Mouse (Mus musculus): ENCODE data around the gene Larp6. TPM values are rescaled to one million over a fixed set of nuclear protein-coding genes. Genes with fewer than 3 reads are reported as not detected.

The Larp6 gene
- total RNA-seq, 2 experiments from 2014 or later = 32.2 to 34.1 TPM

- intact Hi-C loops (cut with DNase I) = no loop called here
- no peak for DNase-seq (ENCODE audit: extremely low spot score in 1 of 2, low spot score in 2 of 2)
These were observed 3.1 kb upstream of the Larp6 start for GRCm38 (mm10) chr9:60709721-60710120.

GRCm38 (mm10) chr9:60712011-60712410 is 778 bp upstream of the Larp6 start:
- intact Hi-C loops (cut with DNase I) = no loop called here
- no peak for DNase-seq (ENCODE audit: extremely low spot score in 1 of 2, low spot score in 2 of 2)

GRCm38 (mm10) chr9:60713616-60714015 is 827 bp downstream of the Larp6 start:
- no peak for DNase-seq (ENCODE audit: extremely low spot score in 1 of 2, low spot score in 2 of 2)
- intact Hi-C loops (cut with DNase I) = no loop called here

- intact Hi-C loops (cut with DNase I) = no loop called here
- DNase-seq (ENCODE audit: extremely low spot score in 1 of 2, low spot score in 2 of 2) = peak in 1 of 2 experiments; percentile 39
These were observed 1.4 kb downstream of the Larp6 start for GRCm38 (mm10) chr9:60714191-60714590.

- peak in 1 of 2 experiments; percentile 53 for DNase-seq (ENCODE audit: extremely low spot score in 1 of 2, low spot score in 2 of 2)
- intact Hi-C loops (cut with DNase I) = no loop called here
These were observed 2.5 kb downstream of the Larp6 start for GRCm38 (mm10) chr9:60715271-60715670.

GRCm38 (mm10) chr9:60715828-60716227 is 3.0 kb downstream of the Larp6 start:
- intact Hi-C loops (cut with DNase I) = no loop called here
- DNase-seq (ENCODE audit: extremely low spot score in 1 of 2, low spot score in 2 of 2) = peak in 1 of 2 experiments; percentile 29

- intact Hi-C loops (cut with DNase I) = no loop called here
- peak; percentile 29 to 52 for DNase-seq (ENCODE audit: extremely low spot score in 1 of 2, low spot score in 2 of 2)
These were observed 5.5 kb downstream of the Larp6 start for GRCm38 (mm10) chr9:60718284-60718683.

GRCm38 (mm10) chr9:60719687-60720086 is 6.9 kb downstream of the Larp6 start:
- peak in 1 of 2 experiments; percentile 9 for DNase-seq (ENCODE audit: extremely low spot score in 1 of 2, low spot score in 2 of 2)
- intact Hi-C loops (cut with DNase I) = no loop called here

- peak in 1 of 2 experiments; percentile 8 for DNase-seq (ENCODE audit: extremely low spot score in 1 of 2, low spot score in 2 of 2)
- intact Hi-C loops (cut with DNase I) = no loop called here
These were observed 12.2 kb downstream of the Larp6 start for GRCm38 (mm10) chr9:60724968-60725367.

GRCm38 (mm10) chr9:60734321-60734720 is 21.5 kb downstream of the Larp6 start:
- DNase-seq (ENCODE audit: extremely low spot score in 1 of 2, low spot score in 2 of 2) = no peak
- intact Hi-C loops (cut with DNase I) = no loop called here

- intact Hi-C loops (cut with DNase I) = no loop called here
- DNase-seq (ENCODE audit: extremely low spot score in 1 of 2, low spot score in 2 of 2) = no peak
These were observed 26.3 kb downstream of the Larp6 start for GRCm38 (mm10) chr9:60739126-60739525.

GRCm38 (mm10) chr9:60741436-60741835 is 28.6 kb downstream of the Larp6 start:
- intact Hi-C loops (cut with DNase I) = loop anchor here (10.0 kb wide), 2 partner anchors 137 to 497 kb away; no protein-coding TSS in a partner anchor
- no peak for DNase-seq (ENCODE audit: extremely low spot score in 1 of 2, low spot score in 2 of 2)

- peak in 1 of 2 experiments; percentile 57 for DNase-seq (ENCODE audit: extremely low spot score in 1 of 2, low spot score in 2 of 2)
- intact Hi-C loops (cut with DNase I) = loop anchor here (10.0 kb wide), 2 partner anchors 138 to 498 kb away; no protein-coding TSS in a partner anchor
These were observed 29.7 kb downstream of the Larp6 start for GRCm38 (mm10) chr9:60742516-60742915.

GRCm38 (mm10) chr9:60743180-60743900 is 30.6 kb downstream of the Larp6 start:
- intact Hi-C loops (cut with DNase I) = loop anchor here (10.0 kb wide), 2 partner anchors 139 to 499 kb away; no protein-coding TSS in a partner anchor
- DNase-seq (ENCODE audit: extremely low spot score in 1 of 2, low spot score in 2 of 2) = peak in 1 of 2 experiments; percentile 65

GRCm38 (mm10) chr9:60744171-60744969 is 31.6 kb downstream of the Larp6 start:
- intact Hi-C loops (cut with DNase I) = loop anchor here (10.0 kb wide), 2 partner anchors 140 to 500 kb away; no protein-coding TSS in a partner anchor
- DNase-seq (ENCODE audit: extremely low spot score in 1 of 2, low spot score in 2 of 2) = peak; percentile 50 to 54

GRCm38 (mm10) chr9:60744971-60745370 is 32.2 kb downstream of the Larp6 start:
- intact Hi-C loops (cut with DNase I) = loop anchor here (10.0 kb wide), 2 partner anchors 140 to 500 kb away; no protein-coding TSS in a partner anchor
- no peak for DNase-seq (ENCODE audit: extremely low spot score in 1 of 2, low spot score in 2 of 2)

GRCm38 (mm10) chr9:60746561-60746960 is 33.8 kb downstream of the Larp6 start:
- intact Hi-C loops (cut with DNase I) = loop anchor here (10.0 kb wide), 2 partner anchors 142 to 502 kb away; no protein-coding TSS in a partner anchor
- peak in 1 of 2 experiments; percentile 21 for DNase-seq (ENCODE audit: extremely low spot score in 1 of 2, low spot score in 2 of 2)

GRCm38 (mm10) chr9:60747672-60748071 is 34.9 kb downstream of the Larp6 start:
- DNase-seq (ENCODE audit: extremely low spot score in 1 of 2, low spot score in 2 of 2) = no peak
- intact Hi-C loops (cut with DNase I) = loop anchor here (10.0 kb wide), 2 partner anchors 143 to 503 kb away; no protein-coding TSS in a partner anchor

GRCm38 (mm10) chr9:60748191-60748590 is 35.4 kb downstream of the Larp6 start:
- intact Hi-C loops (cut with DNase I) = loop anchor here (10.0 kb wide), 2 partner anchors 143 to 503 kb away; no protein-coding TSS in a partner anchor

More at GRCm38 (mm10) chr9:60748191-60748590, 35.4 kb downstream of the Larp6 start:
- no peak for DNase-seq (ENCODE audit: extremely low spot score in 1 of 2, low spot score in 2 of 2)

Data from left cerebral cortex, postnatal 10 days (tissue).